Mouse (Mus musculus) heart, embryonic 16.5 days (tissue): ENCODE measurements around the gene Aqp5. TPM values are rescaled to one million over a fixed set of nuclear protein-coding genes. Genes with fewer than 3 reads are reported as not detected.
A peak's percentile ranks its signal among the peaks of the same experiment; 100 is the strongest.

Experiments used
- ATAC-seq: fragments of 200-750 bp; cut with Nextera tagmentation; replicated peaks from 2 replicates; pipeline ENCODE4 v1.8.0; 2017; ENCODE audit warnings: moderate number of reproducible peaks; ENCODE audit not compliant: insufficient read depth, low FRiP score; ENCODE audit errors: extremely low read depth
- H3K27ac ChIP-seq: fragments of 300-500 bp; sonication (generic); 2 replicates; pipeline ENCODE4 v1.5.1; 2014; ENCODE audit warnings: mild to moderate bottlenecking, low read length, control low read depth, moderate library complexity
- H3K27me3 ChIP-seq: fragments of 300-500 bp; sonication (generic); 2 replicates; pipeline ENCODE4 v1.6.1; 2014; ENCODE audit warnings: low read length, mixed read lengths; ENCODE audit not compliant: control insufficient read depth, insufficient read depth
- H3K36me3 ChIP-seq: fragments of 300-500 bp; sonication (generic); 2 replicates; pipeline ENCODE4 v1.6.1; 2014; ENCODE audit not compliant: control insufficient read depth, insufficient read depth
- H3K4me1 ChIP-seq: fragments of 300-500 bp; sonication (generic); 2 replicates; pipeline ENCODE4 v1.6.1; 2014; ENCODE audit warnings: low read length, mixed read lengths; ENCODE audit not compliant: control insufficient read depth, insufficient read depth
- H3K4me2 ChIP-seq: fragments of 300-500 bp; sonication (generic); 2 replicates; pipeline ENCODE4 v1.6.1; 2014; ENCODE audit warnings: low read depth, mild to moderate bottlenecking, control low read depth, low read length
- H3K4me3 ChIP-seq: fragments of 300-500 bp; sonication (generic); 2 replicates; pipeline ENCODE4 v1.5.1; 2014; ENCODE audit warnings: mild to moderate bottlenecking, control low read depth, low read length
- H3K9ac ChIP-seq: fragments of 300-500 bp; sonication (generic); 2 replicates; pipeline ENCODE4 v1.6.1; 2014; ENCODE audit warnings: low read length, control low read depth
- H3K9me3 ChIP-seq: fragments of 300-500 bp; sonication (generic); replicated peaks from 2 replicates; pipeline ENCODE4 v1.6.1; 2016; ENCODE audit warnings: low read length; ENCODE audit not compliant: control insufficient read depth
- WGBS: fragments of 180-500 bp; shearing (Covaris S2); extraction: QIAGEN DNeasy Blood & Tissue Kit; methylation state at CpG from one replicate; pipeline ENCODE4 v1.1.7; 2014; 5-methylcytosine and 5-hydroxymethylcytosine counted together
- polyA plus RNA-seq: library from polyadenylated mRNA; unstranded; fragments of >200 nt; fragmentation: Nextera tagmentation; extraction: Ambion mirVana; gene quantifications from 2 replicates; pipeline ENCODE4 v1.2.1, GENCODE M21; 2015

The Aqp5 gene
- polyA plus RNA-seq, 1 experiment from 2014 or later, result 1.3 TPM

GRCm38 (mm10) chr15:99637405-99638123, 47.0 kb downstream of the Aqp5 start:
- H3K4me3 ChIP-seq, result no peak overlapping the region
- no peak overlapping the region for H3K27ac ChIP-seq
- no peak overlapping the region for H3K9ac ChIP-seq
- H3K36me3 ChIP-seq, result peaks cover 54% of the 10 kb centered on the region
- H3K4me1 ChIP-seq, result no peaks in the 10 kb centered on the region
- no peak for ATAC-seq
- 84% methylated on average over 12 of the region's 12 CpGs for WGBS
- H3K27me3 ChIP-seq, result no peaks in the 10 kb centered on the region
- no peaks in the 10 kb centered on the region for H3K9me3 ChIP-seq
- no peak overlapping the region for H3K4me2 ChIP-seq

- WGBS, result 83% methylated on average over 5 of the region's 5 CpGs
- no peak for ATAC-seq
- no peak overlapping the region for H3K9ac ChIP-seq
- peaks cover 49% of the 10 kb centered on the region for H3K36me3 ChIP-seq
- no peaks in the 10 kb centered on the region for H3K4me1 ChIP-seq
- H3K27me3 ChIP-seq, result no peaks in the 10 kb centered on the region
- H3K4me3 ChIP-seq, result no peak overlapping the region
- H3K27ac ChIP-seq, result no peak overlapping the region
- H3K4me2 ChIP-seq, result no peak overlapping the region
- H3K9me3 ChIP-seq, result no peaks in the 10 kb centered on the region
These were observed 47.5 kb downstream of the Aqp5 start for GRCm38 (mm10) chr15:99638124-99638485.

GRCm38 (mm10) chr15:99642622-99643021, 52.0 kb downstream of the Aqp5 start:
- Histone ChIP-seq H3K4me1 (peaks cover 29% of the 10 kb centered on the region), H3K4me2 (no peak overlapping the region), H3K36me3 (peaks cover 12% of the 10 kb centered on the region), H3K27me3 (no peaks in the 10 kb centered on the region), H3K27ac (no peak overlapping the region), H3K4me3 (no peak overlapping the region), H3K9ac (no peak overlapping the region), H3K9me3 (no peaks in the 10 kb centered on the region)
- WGBS, result 77% methylated on average over 6 of the region's 6 CpGs
- no peak for ATAC-seq

- no peaks in the 10 kb centered on the region for H3K9me3 ChIP-seq
- peaks cover 40% of the 10 kb centered on the region for H3K4me1 ChIP-seq
- WGBS, result 82% methylated on average over 10 of the region's 10 CpGs
- H3K27ac ChIP-seq, result peak overlapping the region; percentile 23; the same call in 1 of the 2 replicates
- no peak overlapping the region for H3K4me2 ChIP-seq
- no peak overlapping the region for H3K4me3 ChIP-seq
- ATAC-seq, result no peak
- H3K9ac ChIP-seq, result 0 out of 2 replicates have a peak overlapping the region, but pooled peaks have one; percentile 15
- H3K36me3 ChIP-seq, result peaks cover 7% of the 10 kb centered on the region
- no peaks in the 10 kb centered on the region for H3K27me3 ChIP-seq
These were observed 53.2 kb downstream of the Aqp5 start for GRCm38 (mm10) chr15:99643832-99644231.

Other genes with a start within 250 kb of the Aqp5 start
- 13.0 and 16.6 TPM in 2 replicates for gene Fmnl3, start 220.3 kb upstream of the Aqp5 start, polyA plus RNA-seq
- 273 and 290 TPM in 2 replicates for gene Tmbim6, start 197.9 kb upstream of the Aqp5 start, polyA plus RNA-seq
- 6.6 and 7.9 TPM in 2 replicates for gene Nckap5l, start 133.0 kb upstream of the Aqp5 start, polyA plus RNA-seq
- 12.5 and 13.0 TPM in 2 replicates for gene Bcdin3d, start 116.1 kb upstream of the Aqp5 start, polyA plus RNA-seq
- 0.40 and 0.56 TPM in 2 replicates for gene Faim2, start 62.6 kb upstream of the Aqp5 start, polyA plus RNA-seq
- 0.09 TPM in 1 of 2 replicates, not detected in the other for gene Aqp2, start 11.7 kb upstream of the Aqp5 start, polyA plus RNA-seq
- gene Aqp6, start 10.6 kb downstream of the Aqp5 start, polyA plus RNA-seq, result not detected in 2 replicates
- 129 and 134 TPM in 2 replicates for gene Racgap1, start 60.9 kb downstream of the Aqp5 start, polyA plus RNA-seq
- gene Asic1, start 79.6 kb downstream of the Aqp5 start, polyA plus RNA-seq, result 1.6 TPM in 2 replicates
- 21.7 and 21.9 TPM in 2 replicates for gene Smarcd1, start 111.3 kb downstream of the Aqp5 start, polyA plus RNA-seq
- not detected in 2 replicates for gene Gm17349, start 114.7 kb downstream of the Aqp5 start, polyA plus RNA-seq
- 2.4 and 2.7 TPM in 2 replicates for gene Gpd1, start 126.7 kb downstream of the Aqp5 start, polyA plus RNA-seq
- gene Cox14, start 134.8 kb downstream of the Aqp5 start, polyA plus RNA-seq, result 217 and 241 TPM in 2 replicates
- 50.7 and 51.6 TPM in 2 replicates for gene Cers5, start 182.1 kb downstream of the Aqp5 start, polyA plus RNA-seq